27 mouse cellular contexts compared by ENCODE assay signal in the genomic region with DNA sequence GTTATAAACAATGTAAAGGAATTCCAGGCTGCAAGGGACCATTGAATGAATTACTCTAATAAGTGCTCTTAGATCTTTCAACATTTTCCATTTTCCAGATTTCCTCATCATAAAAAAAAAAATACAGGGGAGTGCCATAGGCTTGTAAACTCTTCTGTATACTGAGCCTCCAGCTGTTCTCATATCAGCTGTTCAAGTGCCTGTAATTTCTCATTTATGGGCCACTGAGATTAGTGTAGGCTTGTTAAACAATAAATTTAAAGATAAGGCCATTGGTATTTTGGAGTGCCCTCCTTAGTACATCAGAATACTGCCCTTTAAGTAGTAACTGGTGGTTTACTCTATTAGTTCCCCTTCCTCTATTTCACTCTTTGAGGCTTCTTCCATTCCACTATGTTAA.
"Had no signal": no experiment of that assay in that cellular context is flagged by ENCODE, and none has a peak within 500 bp of the region (broad histone marks: within the 10 kb centered on the region; RNA-seq: fewer than 3 reads in every experiment).

No protein-coding gene starts in this region.

- H3K4me1 ChIP-seq: embryonic facial prominence, embryonic 10.5 days; embryonic facial prominence, embryonic 12.5 days; embryonic facial prominence, embryonic 13.5 days; embryonic facial prominence, embryonic 15.5 days; forebrain, embryonic 10.5 days; forebrain, embryonic 12.5 days; forebrain, embryonic 13.5 days; forebrain, embryonic 15.5 days had no signal

- ATAC-seq: forebrain, embryonic 13.5 days; forebrain, embryonic 14.5 days; forebrain, embryonic 15.5 days; forebrain, embryonic 16.5 days; forebrain, postnatal 0 days had no signal

- H3K9me3 ChIP-seq: embryonic facial prominence, embryonic 15.5 days had no signal

- H3K4me3 ChIP-seq: embryonic facial prominence, embryonic 10.5 days; embryonic facial prominence, embryonic 12.5 days; embryonic facial prominence, embryonic 13.5 days; embryonic facial prominence, embryonic 15.5 days; erythroblast, embryonic 14.5 days; forebrain, embryonic 10.5 days; forebrain, embryonic 12.5 days; forebrain, embryonic 13.5 days; forebrain, embryonic 15.5 days; gastrocnemius, adult 2 months; heart, adult 2 months had no signal

- DNase-seq: cerebellum, adult 2 months; cerebellum, adult 8-10 months; cerebellum, adult 9-10 months; cerebellum, adult 9-11 months; cerebellum, postnatal 10 days; cerebellum, postnatal 14 days; cerebellum, postnatal 25 days; cerebellum, postnatal 36 days; embryo, embryonic 11 days; forebrain, postnatal 0 days; gastrocnemius, adult 2 months; gastrocnemius, postnatal 10 days; gastrocnemius, postnatal 14 days; gastrocnemius, postnatal 25 days; gastrocnemius, postnatal 36 days; heart, adult 2 months had no signal

- H3K4me2 ChIP-seq: embryonic facial prominence, embryonic 12.5 days; embryonic facial prominence, embryonic 13.5 days; embryonic facial prominence, embryonic 15.5 days; forebrain, embryonic 12.5 days; forebrain, embryonic 13.5 days; forebrain, embryonic 15.5 days had no signal

- H3K9ac ChIP-seq: embryonic facial prominence, embryonic 12.5 days; embryonic facial prominence, embryonic 13.5 days; embryonic facial prominence, embryonic 15.5 days; forebrain, embryonic 12.5 days; forebrain, embryonic 13.5 days; forebrain, embryonic 15.5 days; forebrain, postnatal 0 days had no signal

- H3K27ac ChIP-seq: embryonic facial prominence, embryonic 10.5 days; embryonic facial prominence, embryonic 12.5 days; embryonic facial prominence, embryonic 13.5 days; embryonic facial prominence, embryonic 15.5 days; forebrain, embryonic 10.5 days; forebrain, embryonic 12.5 days; forebrain, embryonic 13.5 days; forebrain, embryonic 15.5 days; gastrocnemius, adult 2 months; heart, adult 2 months had no signal

- H3K36me3 ChIP-seq: embryonic facial prominence, embryonic 10.5 days; embryonic facial prominence, embryonic 12.5 days; embryonic facial prominence, embryonic 13.5 days; embryonic facial prominence, embryonic 15.5 days; forebrain, embryonic 10.5 days; forebrain, embryonic 12.5 days; forebrain, embryonic 15.5 days had no signal

- H3K27me3 ChIP-seq: embryonic facial prominence, embryonic 12.5 days; embryonic facial prominence, embryonic 13.5 days; embryonic facial prominence, embryonic 15.5 days; forebrain, embryonic 12.5 days; forebrain, embryonic 13.5 days; forebrain, embryonic 15.5 days had no signal
